Mouse (Mus musculus): ENCODE data around the gene Rbfox3. TPM values are rescaled to one million over a fixed set of nuclear protein-coding genes. Genes with fewer than 3 reads are reported as not detected.

Gene Rbfox3
- polyA plus RNA-seq, 1 experiment: 0.19 TPM

DNA sequence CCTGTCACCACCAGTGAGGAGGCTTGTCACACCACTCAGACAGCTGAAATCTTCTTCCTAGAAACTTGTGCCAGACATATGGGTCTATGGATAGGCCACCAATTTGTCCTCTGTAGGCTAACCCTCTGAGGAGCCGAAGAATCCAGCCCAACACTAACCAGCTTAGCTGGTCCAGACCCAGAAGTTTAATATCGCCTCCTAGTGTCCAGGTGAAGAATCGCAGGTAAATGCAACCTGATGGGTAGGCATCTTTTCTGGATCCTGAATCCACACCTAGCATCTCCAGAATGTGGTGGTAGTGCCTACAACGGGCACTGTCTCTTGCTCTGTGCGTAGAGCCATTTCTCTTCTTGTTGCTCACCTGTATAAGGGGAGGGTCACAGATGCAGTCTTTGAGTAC, 391.1 kb downstream of the Rbfox3 start:
- no peak overlapping the region for H3K4me3 ChIP-seq (ENCODE audit: low read depth, low read length)
- no peak overlapping the region for H3K27ac ChIP-seq (ENCODE audit: insufficient read depth, low read depth, low read length)
- H3K27me3 ChIP-seq (ENCODE audit: control insufficient read depth, insufficient read depth, low read length): no peaks in the 10 kb centered on the region
- 40% methylated on average over 5 of the region's 5 CpGs for WGBS
- no peaks in the 10 kb centered on the region for H3K36me3 ChIP-seq (ENCODE audit: control insufficient read depth, insufficient read depth, low read length)
- no peaks in the 10 kb centered on the region for H3K4me1 ChIP-seq (ENCODE audit: control insufficient read depth, insufficient read depth, insufficient read length, low read length)
- TF ChIP-seq POLR2A (IDR thresholded peaks at IDR 0.05; ENCODE audit: low read depth, low read length): no peak
- TF ChIP-seq CTCF (IDR thresholded peaks at IDR 0.05; ENCODE audit: extremely low read depth, insufficient read length, insufficient replicate concordance, low read depth, low read length): peak; percentile 51; the same call in 1 of the 2 replicates

- WGBS: 86% methylated on average over 7 of the region's 7 CpGs
- no peak overlapping the region for H3K4me3 ChIP-seq (ENCODE audit: low read depth, low read length)
- no peak overlapping the region for H3K27ac ChIP-seq (ENCODE audit: insufficient read depth, low read depth, low read length)
- H3K27me3 ChIP-seq (ENCODE audit: control insufficient read depth, insufficient read depth, low read length): no peaks in the 10 kb centered on the region
- no peaks in the 10 kb centered on the region for H3K4me1 ChIP-seq (ENCODE audit: control insufficient read depth, insufficient read depth, insufficient read length, low read length)
- TF ChIP-seq CTCF (IDR thresholded peaks at IDR 0.05; ENCODE audit: extremely low read depth, insufficient read length, insufficient replicate concordance, low read depth, low read length) (no peak), POLR2A (IDR thresholded peaks at IDR 0.05; ENCODE audit: low read depth, low read length) (no peak)
- no peaks in the 10 kb centered on the region for H3K36me3 ChIP-seq (ENCODE audit: control insufficient read depth, insufficient read depth, low read length)
Measured at GRCm38 (mm10) chr11:118518743-118519142, 392.7 kb downstream of the Rbfox3 start.

- WGBS: 87% methylated on average over 7 of the region's 7 CpGs
- Histone ChIP-seq H3K27ac (ENCODE audit: insufficient read depth, low read depth, low read length) (no peak overlapping the region), H3K36me3 (ENCODE audit: control insufficient read depth, insufficient read depth, low read length) (no peaks in the 10 kb centered on the region), H3K27me3 (ENCODE audit: control insufficient read depth, insufficient read depth, low read length) (no peaks in the 10 kb centered on the region), H3K4me3 (ENCODE audit: low read depth, low read length) (no peak overlapping the region), H3K4me1 (ENCODE audit: control insufficient read depth, insufficient read depth, insufficient read length, low read length) (no peaks in the 10 kb centered on the region)
- TF ChIP-seq CTCF (IDR thresholded peaks at IDR 0.05; ENCODE audit: extremely low read depth, insufficient read length, insufficient replicate concordance, low read depth, low read length): no peak
- no peak for TF ChIP-seq POLR2A (IDR thresholded peaks at IDR 0.05; ENCODE audit: low read depth, low read length)
Measured at GRCm38 (mm10) chr11:118517924-118518323, 393.5 kb downstream of the Rbfox3 start.

- Histone ChIP-seq H3K36me3 (ENCODE audit: control insufficient read depth, insufficient read depth, low read length) (no peaks in the 10 kb centered on the region), H3K4me3 (ENCODE audit: low read depth, low read length) (no peak overlapping the region), H3K27ac (ENCODE audit: insufficient read depth, low read depth, low read length) (no peak overlapping the region), H3K27me3 (ENCODE audit: control insufficient read depth, insufficient read depth, low read length) (no peaks in the 10 kb centered on the region), H3K4me1 (ENCODE audit: control insufficient read depth, insufficient read depth, insufficient read length, low read length) (peaks cover 10% of the 10 kb centered on the region)
- TF ChIP-seq POLR2A (IDR thresholded peaks at IDR 0.05; ENCODE audit: low read depth, low read length) (no peak), CTCF (IDR thresholded peaks at IDR 0.05; ENCODE audit: extremely low read depth, insufficient read length, insufficient replicate concordance, low read depth, low read length) (no peak)
- WGBS: 30% methylated on average over 15 of the region's 15 CpGs
Measured at GRCm38 (mm10) chr11:118512257-118512910, 399.0 kb downstream of the Rbfox3 start.

- H3K27ac ChIP-seq (ENCODE audit: insufficient read depth, low read depth, low read length): no peak overlapping the region
- H3K4me1 ChIP-seq (ENCODE audit: control insufficient read depth, insufficient read depth, insufficient read length, low read length): peaks cover 10% of the 10 kb centered on the region
- no peaks in the 10 kb centered on the region for H3K27me3 ChIP-seq (ENCODE audit: control insufficient read depth, insufficient read depth, low read length)
- 12% methylated on average over 6 of the region's 6 CpGs for WGBS
- TF ChIP-seq POLR2A (IDR thresholded peaks at IDR 0.05; ENCODE audit: low read depth, low read length): no peak
- TF ChIP-seq CTCF (IDR thresholded peaks at IDR 0.05; ENCODE audit: extremely low read depth, insufficient read length, insufficient replicate concordance, low read depth, low read length): no peak
- no peaks in the 10 kb centered on the region for H3K36me3 ChIP-seq (ENCODE audit: control insufficient read depth, insufficient read depth, low read length)
- no peak overlapping the region for H3K4me3 ChIP-seq (ENCODE audit: low read depth, low read length)
Measured at GRCm38 (mm10) chr11:118511851-118512250, 399.5 kb downstream of the Rbfox3 start.

DNA sequence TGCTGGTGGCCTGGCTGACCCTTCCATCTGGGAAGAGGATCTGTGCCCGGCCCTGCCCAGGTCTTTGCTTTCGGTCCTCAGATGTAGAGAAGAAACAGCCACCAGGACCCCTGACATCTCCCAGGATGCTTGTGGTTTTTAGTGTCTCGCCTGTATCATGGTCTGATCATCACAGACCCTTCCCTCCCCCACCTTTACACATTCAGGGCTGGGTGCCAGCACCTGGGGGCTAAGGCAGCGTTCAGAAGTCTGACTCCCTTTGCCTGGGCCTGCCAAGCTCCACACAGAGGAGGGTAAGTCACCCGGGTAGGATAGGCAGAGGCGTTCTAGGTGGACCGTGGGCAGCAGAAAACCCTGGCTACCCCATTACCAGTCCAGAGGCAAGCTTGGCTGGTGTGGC, 403.1 kb downstream of the Rbfox3 start:
- no peak for TF ChIP-seq POLR2A (IDR thresholded peaks at IDR 0.05; ENCODE audit: low read depth, low read length)
- no peak for TF ChIP-seq CTCF (IDR thresholded peaks at IDR 0.05; ENCODE audit: extremely low read depth, insufficient read length, insufficient replicate concordance, low read depth, low read length)
- Histone ChIP-seq H3K27me3 (ENCODE audit: control insufficient read depth, insufficient read depth, low read length) (peaks cover 3% of the 10 kb centered on the region; the same call in 1 of the 2 replicates), H3K4me3 (ENCODE audit: low read depth, low read length) (no peak overlapping the region), H3K4me1 (ENCODE audit: control insufficient read depth, insufficient read depth, insufficient read length, low read length) (peaks cover 10% of the 10 kb centered on the region), H3K27ac (ENCODE audit: insufficient read depth, low read depth, low read length) (no peak overlapping the region), H3K36me3 (ENCODE audit: control insufficient read depth, insufficient read depth, low read length) (no peaks in the 10 kb centered on the region)
- 78% methylated on average over 7 of the region's 7 CpGs for WGBS

DNA sequence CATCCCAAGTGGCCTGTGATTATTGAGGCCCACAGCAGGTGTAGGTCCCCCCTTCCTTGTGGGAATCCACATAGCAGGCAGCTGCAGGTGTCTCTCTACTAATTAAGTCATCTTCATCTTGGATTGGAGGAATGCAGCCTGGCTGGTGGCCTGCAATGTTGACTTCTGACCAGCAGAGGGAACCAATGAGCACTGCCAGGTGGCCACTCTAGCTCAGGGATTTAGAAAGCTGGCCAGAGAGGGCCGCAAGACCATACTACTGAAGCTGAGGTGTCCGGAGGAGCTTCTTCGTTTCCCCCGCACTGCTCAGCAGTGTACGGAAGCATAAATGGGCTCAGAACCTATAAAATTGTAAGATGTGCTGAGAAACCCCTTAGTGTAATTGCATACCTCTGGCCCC, 403.5 kb downstream of the Rbfox3 start:
- peaks cover 8% of the 10 kb centered on the region; the same call in 1 of the 2 replicates for H3K27me3 ChIP-seq (ENCODE audit: control insufficient read depth, insufficient read depth, low read length)
- no peaks in the 10 kb centered on the region for H3K36me3 ChIP-seq (ENCODE audit: control insufficient read depth, insufficient read depth, low read length)
- H3K4me3 ChIP-seq (ENCODE audit: low read depth, low read length): no peak overlapping the region
- WGBS: 32% methylated on average over 5 of the region's 5 CpGs
- no peak overlapping the region for H3K27ac ChIP-seq (ENCODE audit: insufficient read depth, low read depth, low read length)
- peak; percentile 97; the same call in 1 of the 2 replicates for TF ChIP-seq CTCF (IDR thresholded peaks at IDR 0.05; ENCODE audit: extremely low read depth, insufficient read length, insufficient replicate concordance, low read depth, low read length)
- TF ChIP-seq POLR2A (IDR thresholded peaks at IDR 0.05; ENCODE audit: low read depth, low read length): no peak
- H3K4me1 ChIP-seq (ENCODE audit: control insufficient read depth, insufficient read depth, insufficient read length, low read length): peaks cover 10% of the 10 kb centered on the region

Measured in small intestine, adult 2 months (tissue).